ENCODE assay signal across 7 mouse cellular contexts in the genomic region with DNA sequence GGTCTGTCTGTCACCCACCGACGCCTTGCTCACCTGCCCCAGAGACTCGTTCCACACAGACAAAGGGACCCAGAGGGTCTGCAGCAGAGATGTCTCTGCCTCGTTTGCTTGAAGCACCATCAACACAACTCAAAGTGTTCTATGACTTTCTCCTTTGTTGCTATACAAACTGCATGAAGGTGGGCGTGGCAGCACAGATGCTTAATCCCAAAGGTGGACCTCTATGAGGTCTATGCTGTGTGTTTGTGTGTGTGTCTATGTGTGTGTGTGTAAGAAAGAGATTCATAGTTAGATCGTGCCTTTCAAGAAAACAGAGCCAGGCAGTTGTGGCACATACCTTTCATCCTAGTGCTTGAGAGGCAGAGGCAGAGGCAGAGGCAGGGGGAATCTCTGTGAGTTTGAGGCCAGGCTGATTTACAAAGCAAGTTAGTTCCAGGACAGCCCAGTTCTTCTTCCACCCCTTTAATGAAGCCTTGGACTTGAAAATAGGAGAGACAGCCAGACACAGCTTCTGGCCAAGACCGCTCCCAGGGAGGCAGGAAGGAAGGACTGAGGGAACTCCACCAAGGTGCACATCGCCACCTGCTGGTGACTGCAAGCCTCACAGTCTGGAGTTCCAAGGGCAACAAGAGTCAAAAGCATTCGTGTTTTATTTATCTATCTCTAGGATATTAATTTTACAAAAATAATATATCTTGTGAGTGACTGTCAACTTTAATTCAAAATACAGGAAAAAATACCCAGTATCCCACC. TPM values are rescaled to one million over a fixed set of nuclear protein-coding genes. Genes with fewer than 3 reads are reported as not detected.
DNase-seq lines count a peak whose midpoint lies in the region; ATAC-seq lines count a peak whose summit lies in the region.

No protein-coding gene starts in this region.

- 33% methylated on average over 9 of the region's 9 CpGs for WGBS in hindbrain, embryonic 16.5 days
- 45% methylated on average over 9 of the region's 9 CpGs for WGBS in macrophage (ENCODE audit: missing documents)

- H3K27me3 ChIP-seq in hindbrain, embryonic 16.5 days (replicated peaks; ENCODE audit: control insufficient read depth, insufficient read depth, low read length), result no peaks in the 10 kb centered on the region

- ATAC-seq in hindbrain, embryonic 16.5 days, result peak; percentile 68

- no peaks in the 10 kb centered on the region for H3K36me3 ChIP-seq in hindbrain, embryonic 16.5 days (ENCODE audit: control insufficient read depth, insufficient read depth, low read length)
- no peaks in the 10 kb centered on the region for H3K36me3 ChIP-seq in macrophage (ENCODE audit: inconsistent target)

- H3K4me1 ChIP-seq in hindbrain, embryonic 16.5 days (ENCODE audit: control insufficient read depth, insufficient read depth, low read depth, low read length), result 0 out of 2 replicates have a peak, but pooled peaks cover 2% of the 10 kb centered on the region

- no peak overlapping the region for H3K4me2 ChIP-seq in hindbrain, embryonic 16.5 days (ENCODE audit: low read length)

- DNase-seq in R1 (ENCODE audit: low read depth, low spot score), result peak; percentile 86
- DNase-seq in cerebellum, adult 11-12 months, result peak; percentile 79
- DNase-seq in frontal cortex, postnatal 10 days (ENCODE audit: low spot score in 2 of 2), result peak; percentile 64 to 79
- DNase-seq in left cerebral cortex, adult 11 months (ENCODE audit: low spot score), result peak; percentile 77
- peak; percentile 70 for DNase-seq in spleen, adult 12 weeks (ENCODE audit: low spot score)

- no peak overlapping the region for H3K9ac ChIP-seq in hindbrain, embryonic 16.5 days (ENCODE audit: low read depth, low read length)

- H3K4me3 ChIP-seq in hindbrain, embryonic 16.5 days (ENCODE audit: low read length), result no peak overlapping the region
- H3K4me3 ChIP-seq in macrophage (ENCODE audit: inconsistent target), result peak overlapping the region; percentile 9; the same call in 1 of the 2 replicates

- H3K79me2 ChIP-seq in macrophage (ENCODE audit: inconsistent target), result no peaks in the 10 kb centered on the region

- H3K27ac ChIP-seq in hindbrain, embryonic 16.5 days (ENCODE audit: low read depth, low read length), result no peak overlapping the region; the same call in 1 of the 2 replicates
- peak overlapping the region; percentile 37 for H3K27ac ChIP-seq in macrophage

- no peaks in the 10 kb centered on the region for H3K9me3 ChIP-seq in hindbrain, embryonic 16.5 days (ENCODE audit: control insufficient read depth, low read length)

RNA-seq across cellular contexts. Expression of a gene that starts 8.1 kb away (rescaled TPM):
- polyA plus RNA-seq in hindbrain, embryonic 16.5 days (2015; fragmentation: Nextera tagmentation; extraction: Ambion mirVana), result 150 and 156 TPM in 2 replicates
- total RNA-seq in macrophage (2018; cell fraction: chromatin; rRNA removed), result 100 to 1,000 TPM in 12 of 26 experiments, 10 to 100 TPM in 14; 16.2 to 301 (median 89.5) TPM
- 100 to 1,000 TPM; 255 to 881 (median 507) TPM for total RNA-seq in macrophage (2018; cell fraction: cytosol; rRNA removed)
- total RNA-seq in macrophage (2018; cell fraction: nucleus; rRNA removed), result 100 to 1,000 TPM in 24 of 26 experiments, 10 to 100 TPM in 2; 77.6 to 391 (median 161) TPM
- 566 to 1,134 TPM (median 980 TPM) in 3 replicates for polyA plus RNA-seq in macrophage (2018)

RNA-seq across cellular contexts. Expression of a gene that starts 17.0 kb away (rescaled TPM):
- polyA plus RNA-seq in hindbrain, embryonic 16.5 days (2015; fragmentation: Nextera tagmentation; extraction: Ambion mirVana), result 2.0 and 2.6 TPM in 2 replicates
- total RNA-seq in macrophage (2018; cell fraction: chromatin; rRNA removed), result 10 to 100 TPM in 13 of 26 experiments, 1 to 10 TPM in 13; 1.2 to 35.3 (median 10.2) TPM
- 10 to 100 TPM in 7 of 26 experiments, 1 to 10 TPM in 19; 3.9 to 16.8 (median 8.9) TPM for total RNA-seq in macrophage (2018; cell fraction: cytosol; rRNA removed)
- 10 to 100 TPM in 7 of 26 experiments, 1 to 10 TPM in 19; 1.4 to 26.2 (median 6.9) TPM for total RNA-seq in macrophage (2018; cell fraction: nucleus; rRNA removed)
- 6.2 to 10.9 TPM (median 7.4 TPM) in 3 replicates for polyA plus RNA-seq in macrophage (2018)

RNA-seq across cellular contexts. Expression of a gene that starts 56.0 kb away (rescaled TPM):
- polyA plus RNA-seq in hindbrain, embryonic 16.5 days (2015; fragmentation: Nextera tagmentation; extraction: Ambion mirVana), result 61.7 and 64.5 TPM in 2 replicates
- 100 to 1,000 TPM in 21 of 26 experiments, 10 to 100 TPM in 5; 56.6 to 217 (median 135) TPM for total RNA-seq in macrophage (2018; cell fraction: chromatin; rRNA removed)
- 10 to 100 TPM; 47.7 to 81.1 (median 59.5) TPM for total RNA-seq in macrophage (2018; cell fraction: cytosol; rRNA removed)
- 10 to 100 TPM; 38.5 to 94.3 (median 69.0) TPM for total RNA-seq in macrophage (2018; cell fraction: nucleus; rRNA removed)
- polyA plus RNA-seq in macrophage (2018), result 51.6 to 103 TPM (median 67.2 TPM) in 3 replicates

RNA-seq across cellular contexts. Expression of a gene that starts 56.4 kb away (rescaled TPM):
- 3.1 and 3.8 TPM in 2 replicates for polyA plus RNA-seq in hindbrain, embryonic 16.5 days (2015; fragmentation: Nextera tagmentation; extraction: Ambion mirVana)
- total RNA-seq in macrophage (2018; cell fraction: chromatin; rRNA removed), result 10 to 100 TPM in 24 of 26 experiments, 1 to 10 TPM in 2; 7.8 to 42.6 (median 23.9) TPM
- total RNA-seq in macrophage (2018; cell fraction: cytosol; rRNA removed), result 1 to 10 TPM in 4 of 26 experiments, under 1 TPM in 22; 0.09 to 1.9 (median 0.30) TPM
- total RNA-seq in macrophage (2018; cell fraction: nucleus; rRNA removed), result 10 to 100 TPM in 17 of 26 experiments, 1 to 10 TPM in 9; 6.1 to 29.4 (median 13.1) TPM
- polyA plus RNA-seq in macrophage (2018), result 0.40 to 1.5 TPM (median 0.95 TPM) in 3 replicates

RNA-seq across cellular contexts. Expression of a gene that starts 56.4 kb away (rescaled TPM):
- 0.40 TPM in 1 of 2 replicates, not detected in the other for polyA plus RNA-seq in hindbrain, embryonic 16.5 days (2015; fragmentation: Nextera tagmentation; extraction: Ambion mirVana)
- 1 to 10 TPM in 12 of 26 experiments, not detected in 14; 1.2 to 5.3 (median 1.9) TPM for total RNA-seq in macrophage (2018; cell fraction: chromatin; rRNA removed)
- total RNA-seq in macrophage (2018; cell fraction: cytosol; rRNA removed), result under 1 TPM in 14 of 26 experiments, not detected in 12; 0.07 to 0.77 (median 0.18) TPM
- total RNA-seq in macrophage (2018; cell fraction: nucleus; rRNA removed), result 1 to 10 TPM in 4 of 26 experiments, under 1 TPM in 3, not detected in 19; 0.83 to 2.1 (median 1.0) TPM
- polyA plus RNA-seq in macrophage (2018), result 0.11 to 0.26 TPM in 2 of 3 replicates, not detected in the other
